33 mouse cellular contexts compared by ENCODE assay signal in genomic region chr17:80398243-80398642, GRCm38 (mm10). TPM values are rescaled to one million over a fixed set of nuclear protein-coding genes. Genes with fewer than 3 reads are reported as not detected.
"Had no signal": no experiment of that assay in that cellular context is flagged by ENCODE, and none has a peak within 500 bp of the region (broad histone marks: within the 10 kb centered on the region; RNA-seq: fewer than 3 reads in every experiment).

No protein-coding gene starts in this region.

- H3K27ac ChIP-seq: left cerebral cortex, adult 2 months; limb, embryonic 10.5 days; limb, embryonic 12.5 days; limb, embryonic 13.5 days; limb, embryonic 15.5 days; liver, embryonic 12.5 days; liver, embryonic 13.5 days; liver, embryonic 14.5 days; liver, embryonic 15.5 days; lung, embryonic 15.5 days; macrophage; midbrain, embryonic 10.5 days; midbrain, embryonic 12.5 days; midbrain, embryonic 15.5 days; neural tube, embryonic 12.5 days had no signal

- H3K4me3 ChIP-seq: left cerebral cortex, adult 2 months; limb, embryonic 10.5 days; limb, embryonic 12.5 days; limb, embryonic 13.5 days; limb, embryonic 15.5 days; liver, embryonic 12.5 days; liver, embryonic 13.5 days; liver, embryonic 15.5 days; lung, embryonic 15.5 days; megakaryocyte, embryonic 14.5 days; midbrain, embryonic 10.5 days; midbrain, embryonic 12.5 days; midbrain, embryonic 15.5 days; myocyte; neural tube, embryonic 12.5 days had no signal

- ATAC-seq: liver, embryonic 12.5 days; liver, postnatal 0 days; lung, postnatal 0 days; midbrain, embryonic 15.5 days; midbrain, embryonic 16.5 days had no signal

- H3K27me3 ChIP-seq: limb, embryonic 12.5 days; limb, embryonic 13.5 days; limb, embryonic 15.5 days; liver, embryonic 12.5 days; liver, embryonic 13.5 days; liver, embryonic 15.5 days; lung, embryonic 15.5 days; midbrain, embryonic 12.5 days; midbrain, embryonic 15.5 days; neural tube, embryonic 12.5 days had no signal

- H3K9ac ChIP-seq: limb, embryonic 12.5 days; limb, embryonic 13.5 days; limb, embryonic 15.5 days; liver, embryonic 12.5 days; liver, embryonic 13.5 days; liver, embryonic 14.5 days; liver, embryonic 15.5 days; liver, postnatal 0 days; lung, embryonic 14.5 days; lung, embryonic 15.5 days; midbrain, embryonic 12.5 days; midbrain, embryonic 15.5 days; neural tube, embryonic 12.5 days had no signal

- H3K4me1 ChIP-seq: limb, embryonic 10.5 days; limb, embryonic 12.5 days; limb, embryonic 13.5 days; limb, embryonic 15.5 days; liver, embryonic 12.5 days; lung, embryonic 15.5 days; megakaryocyte, embryonic 14.5 days; midbrain, embryonic 10.5 days; midbrain, embryonic 12.5 days; midbrain, embryonic 15.5 days; neural tube, embryonic 12.5 days had no signal

- DNase-seq: left cerebral cortex, postnatal 4 days; liver; liver, embryonic 13.5 days; liver, postnatal 0 days; lung, adult 18-20 months; lung, adult 2 months; lung, embryonic 14.5 days; lung, postnatal 10 days; lung, postnatal 14 days; lung, postnatal 36 days; lung, postnatal 4 days; midbrain, embryonic 14.5 days had no signal

- H3K4me2 ChIP-seq: limb, embryonic 12.5 days; limb, embryonic 13.5 days; limb, embryonic 15.5 days; liver, embryonic 11.5 days; liver, embryonic 12.5 days; liver, embryonic 13.5 days; liver, embryonic 15.5 days; lung, embryonic 14.5 days; lung, embryonic 15.5 days; midbrain, embryonic 12.5 days; midbrain, embryonic 15.5 days; neural tube, embryonic 12.5 days had no signal

- H3K9me3 ChIP-seq: limb, embryonic 10.5 days; limb, embryonic 12.5 days; limb, embryonic 13.5 days; limb, embryonic 15.5 days; liver, embryonic 12.5 days; liver, embryonic 13.5 days; liver, embryonic 15.5 days; lung, embryonic 15.5 days; megakaryocyte, embryonic 14.5 days; midbrain, embryonic 10.5 days; midbrain, embryonic 12.5 days; midbrain, embryonic 15.5 days; neural tube, embryonic 12.5 days had no signal

RNA-seq across cellular contexts. Expression of gene Gm10190, which starts 24.9 kb away (rescaled TPM):
- polyA plus RNA-seq: liver, adult 2 months; liver, embryonic 11.5 days; liver, embryonic 13.5 days; liver, embryonic 14.5 days; liver, embryonic 15.5 days; liver, embryonic 16.5 days; lung, adult 2 months; macrophage; myocyte had no signal
